Mouse (Mus musculus) liver, embryonic 16.5 days (tissue): Measurements from ENCODE around the gene Epc2. TPM values are rescaled to one million over a fixed set of nuclear protein-coding genes. Genes with fewer than 3 reads are reported as not detected.

Source experiments
- ATAC-seq: fragments of 200-750 bp; cut with Nextera tagmentation; 2 replicates; pipeline ENCODE4 v1.8.0; 2017; ENCODE audit warnings: low read depth, mild to moderate bottlenecking, moderate number of reproducible peaks, moderate library complexity
- H3K27ac ChIP-seq: fragments of 300-500 bp; sonication (generic); 2 replicates; pipeline ENCODE4 v1.5.1; 2014; ENCODE audit warnings: mild to moderate bottlenecking, low read length
- H3K27me3 ChIP-seq: fragments of 300-500 bp; sonication (generic); 2 replicates; pipeline ENCODE4 v1.6.1; 2014; ENCODE audit warnings: low read depth, low read length, mixed read lengths; ENCODE audit not compliant: control insufficient read depth, insufficient read depth
- H3K36me3 ChIP-seq: fragments of 300-500 bp; sonication (generic); 2 replicates; pipeline ENCODE4 v1.6.1; 2014; ENCODE audit warnings: mild to moderate bottlenecking; ENCODE audit not compliant: control insufficient read depth, insufficient read depth
- H3K4me1 ChIP-seq: fragments of 300-500 bp; sonication (generic); 2 replicates; pipeline ENCODE4 v1.6.1; 2014; ENCODE audit warnings: low read depth, low read length, mixed read lengths; ENCODE audit not compliant: control insufficient read depth
- H3K4me2 ChIP-seq: fragments of 300-500 bp; sonication (generic); 2 replicates; pipeline ENCODE4 v1.6.1; 2014; ENCODE audit warnings: low read depth, low read length, mixed read lengths
- H3K4me3 ChIP-seq: fragments of 300-500 bp; sonication (generic); 2 replicates; pipeline ENCODE4 v1.5.1; 2014; ENCODE audit warnings: low read depth, mild to moderate bottlenecking, low read length
- H3K9ac ChIP-seq: fragments of 300-500 bp; sonication (generic); 2 replicates; pipeline ENCODE4 v1.6.1; 2014; ENCODE audit warnings: low read depth, low read length
- H3K9me3 ChIP-seq: fragments of 300-500 bp; sonication (generic); replicated peaks from 2 replicates; pipeline ENCODE4 v1.6.1; 2016; ENCODE audit warnings: low read length; ENCODE audit not compliant: control insufficient read depth
- WGBS: fragments of 180-500 bp; shearing (Covaris S2); extraction: QIAGEN DNeasy Blood & Tissue Kit; methylation state at CpG from one replicate; pipeline ENCODE4 v1.1.7; 2014; ENCODE audit not compliant: insufficient replicate concordance; 5-methylcytosine and 5-hydroxymethylcytosine counted together
- polyA plus RNA-seq: library from polyadenylated mRNA; unstranded; fragments of >200 nt; fragmentation: Nextera tagmentation; extraction: Ambion mirVana; gene quantifications from 2 replicates; pipeline ENCODE4 v1.2.1, GENCODE M21; 2015

The Epc2 gene
- polyA plus RNA-seq, 1 experiment from 2014 or later, result 1.8 TPM

GRCm38 (mm10) chr2:49457797-49458196 is 6.5 kb downstream of the Epc2 start:
- WGBS, result 64% methylated on average over 2 of the region's 2 CpGs
- no peak overlapping the region for H3K9ac ChIP-seq
- no peaks in the 10 kb centered on the region for H3K27me3 ChIP-seq
- no peak overlapping the region for H3K4me3 ChIP-seq
- H3K9me3 ChIP-seq, result no peaks in the 10 kb centered on the region
- H3K27ac ChIP-seq, result no peak overlapping the region
- peaks cover 5% of the 10 kb centered on the region for H3K4me1 ChIP-seq
- H3K4me2 ChIP-seq, result no peak overlapping the region
- no peaks in the 10 kb centered on the region for H3K36me3 ChIP-seq
- ATAC-seq, result no peak

- no peaks in the 10 kb centered on the region for H3K9me3 ChIP-seq
- no peak overlapping the region for H3K4me2 ChIP-seq
- 44% methylated on average over 3 of the region's 3 CpGs for WGBS
- peaks cover 2% of the 10 kb centered on the region for H3K4me1 ChIP-seq
- no peak overlapping the region for H3K9ac ChIP-seq
- no peak overlapping the region for H3K4me3 ChIP-seq
- H3K27me3 ChIP-seq, result no peaks in the 10 kb centered on the region
- ATAC-seq, result no peak
- H3K27ac ChIP-seq, result no peak overlapping the region
- no peaks in the 10 kb centered on the region for H3K36me3 ChIP-seq
These were observed 14.5 kb downstream of the Epc2 start for GRCm38 (mm10) chr2:49465672-49466222.

DNA sequence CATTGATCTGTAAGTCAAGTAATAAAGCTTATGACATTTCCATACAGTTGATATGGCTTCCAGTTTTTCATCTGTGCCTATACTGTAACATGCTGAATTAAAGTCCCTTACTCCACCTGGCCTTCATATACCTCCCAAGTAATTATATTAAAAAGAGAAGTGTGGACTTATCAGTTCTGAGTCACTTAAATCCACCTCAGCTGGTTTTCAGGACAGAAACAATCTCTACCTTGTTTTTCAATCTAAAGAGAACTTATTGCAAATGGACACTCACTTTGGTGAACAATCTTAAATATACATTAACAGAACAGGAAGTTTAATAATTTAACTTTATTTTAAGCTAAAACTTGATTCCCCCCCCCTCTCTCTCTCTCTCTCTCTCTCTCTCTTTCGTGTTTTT is 15.8 kb downstream of the Epc2 start:
- H3K27me3 ChIP-seq, result no peaks in the 10 kb centered on the region
- no peak overlapping the region for H3K9ac ChIP-seq
- ATAC-seq, result no peak
- peaks cover 2% of the 10 kb centered on the region for H3K4me1 ChIP-seq
- no peak overlapping the region for H3K4me2 ChIP-seq
- 78% methylated on average over 1 of the region's 1 CpGs for WGBS
- no peak overlapping the region for H3K4me3 ChIP-seq
- H3K27ac ChIP-seq, result no peak overlapping the region
- no peaks in the 10 kb centered on the region for H3K9me3 ChIP-seq
- H3K36me3 ChIP-seq, result no peaks in the 10 kb centered on the region

GRCm38 (mm10) chr2:49471188-49471587 is 19.9 kb downstream of the Epc2 start:
- peaks cover 2% of the 10 kb centered on the region for H3K4me1 ChIP-seq
- H3K9ac ChIP-seq, result no peak overlapping the region
- no peak overlapping the region for H3K4me3 ChIP-seq
- ATAC-seq, result no peak
- H3K27me3 ChIP-seq, result no peaks in the 10 kb centered on the region
- H3K36me3 ChIP-seq, result no peaks in the 10 kb centered on the region
- H3K4me2 ChIP-seq, result no peak overlapping the region
- no peaks in the 10 kb centered on the region for H3K9me3 ChIP-seq
- H3K27ac ChIP-seq, result no peak overlapping the region
- 80% methylated on average over 3 of the region's 3 CpGs for WGBS

DNA sequence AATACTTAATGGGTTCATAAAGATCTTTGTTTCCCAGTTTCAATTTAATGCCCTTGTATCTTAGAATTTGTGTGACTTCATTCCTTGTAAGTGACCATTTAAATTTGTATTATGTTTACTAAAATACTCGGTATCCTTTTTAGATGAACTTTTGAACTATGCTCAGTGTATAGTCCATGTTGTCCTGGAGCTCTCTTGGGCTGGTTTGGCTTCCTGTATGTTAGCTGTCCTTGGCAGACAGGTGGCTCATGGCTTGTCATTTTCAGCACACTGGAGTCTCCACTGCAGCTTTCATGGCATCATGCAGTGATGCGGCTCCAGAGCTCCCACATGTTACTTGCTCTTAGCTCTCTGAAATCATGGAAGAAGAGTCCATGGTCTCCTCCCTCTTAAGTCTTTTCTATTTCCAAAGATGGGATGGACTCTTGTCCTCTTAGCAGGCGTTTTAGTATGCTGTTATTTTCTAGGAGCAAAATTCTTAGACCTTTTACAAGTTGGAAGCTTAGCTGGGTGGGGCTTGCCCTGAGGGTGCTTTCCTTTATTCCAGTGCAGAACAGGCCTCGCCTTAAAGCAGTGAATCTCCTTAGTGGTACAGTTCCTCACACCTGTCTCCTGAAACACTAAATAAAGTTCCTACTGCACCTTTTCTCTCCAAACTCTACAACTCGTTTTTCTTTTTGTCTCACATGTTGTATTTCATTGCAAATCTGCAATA is 20.5 kb downstream of the Epc2 start:
- no peaks in the 10 kb centered on the region for H3K36me3 ChIP-seq
- peaks cover 2% of the 10 kb centered on the region for H3K4me1 ChIP-seq
- ATAC-seq, result no peak
- WGBS, result 54% methylated on average over 5 of the region's 5 CpGs
- H3K27me3 ChIP-seq, result no peaks in the 10 kb centered on the region
- H3K9me3 ChIP-seq, result no peaks in the 10 kb centered on the region
- H3K4me3 ChIP-seq, result no peak overlapping the region
- no peak overlapping the region for H3K27ac ChIP-seq
- H3K4me2 ChIP-seq, result no peak overlapping the region
- H3K9ac ChIP-seq, result no peak overlapping the region

- no peaks in the 10 kb centered on the region for H3K27me3 ChIP-seq
- H3K4me2 ChIP-seq, result no peak overlapping the region
- H3K9me3 ChIP-seq, result no peaks in the 10 kb centered on the region
- no peak overlapping the region for H3K9ac ChIP-seq
- no peaks in the 10 kb centered on the region for H3K36me3 ChIP-seq
- 68% methylated on average over 6 of the region's 6 CpGs for WGBS
- H3K4me3 ChIP-seq, result no peak overlapping the region
- no peak overlapping the region for H3K27ac ChIP-seq
- H3K4me1 ChIP-seq, result peaks cover 2% of the 10 kb centered on the region
- ATAC-seq, result no peak
These were observed 21.2 kb downstream of the Epc2 start for GRCm38 (mm10) chr2:49472443-49472842.

- H3K9ac ChIP-seq, result no peak overlapping the region
These were observed 30.9 kb downstream of the Epc2 start for GRCm38 (mm10) chr2:49482146-49482545.

DNA sequence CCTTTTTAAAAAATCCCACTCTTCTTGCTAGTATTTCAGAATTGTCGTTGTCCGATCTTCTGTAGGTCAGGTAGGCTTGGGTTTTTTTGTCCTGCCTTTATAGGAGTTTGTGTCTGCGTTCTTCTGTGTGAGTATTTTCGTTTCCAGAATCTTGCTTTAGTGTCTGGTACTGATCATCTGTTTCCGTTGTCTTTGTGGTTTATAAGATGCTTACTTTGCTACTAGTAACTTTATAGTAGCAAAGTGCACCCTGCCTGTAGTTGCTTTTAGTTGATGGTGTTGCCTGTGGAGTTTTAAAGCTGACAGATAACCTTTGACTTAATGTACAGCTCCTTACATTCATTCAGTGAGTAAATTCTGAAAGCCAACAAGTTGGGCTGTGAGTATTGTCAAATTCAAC is 32.1 kb downstream of the Epc2 start:
- H3K27ac ChIP-seq, result no peak overlapping the region
- no peaks in the 10 kb centered on the region for H3K4me1 ChIP-seq
- H3K27me3 ChIP-seq, result no peaks in the 10 kb centered on the region
- H3K36me3 ChIP-seq, result no peaks in the 10 kb centered on the region
- H3K4me2 ChIP-seq, result no peak overlapping the region
- WGBS, result 76% methylated on average over 5 of the region's 5 CpGs
- H3K9ac ChIP-seq, result no peak overlapping the region
- no peaks in the 10 kb centered on the region for H3K9me3 ChIP-seq
- ATAC-seq, result no peak
- no peak overlapping the region for H3K4me3 ChIP-seq

More at GRCm38 (mm10) chr2:49482146-49482545, 30.9 kb downstream of the Epc2 start:
- Histone ChIP-seq H3K36me3 (no peaks in the 10 kb centered on the region), H3K27ac (no peak overlapping the region), H3K27me3 (no peaks in the 10 kb centered on the region), H3K4me1 (no peaks in the 10 kb centered on the region), H3K4me3 (no peak overlapping the region), H3K4me2 (no peak overlapping the region), H3K9me3 (no peaks in the 10 kb centered on the region)
- ATAC-seq, result no peak

DNA sequence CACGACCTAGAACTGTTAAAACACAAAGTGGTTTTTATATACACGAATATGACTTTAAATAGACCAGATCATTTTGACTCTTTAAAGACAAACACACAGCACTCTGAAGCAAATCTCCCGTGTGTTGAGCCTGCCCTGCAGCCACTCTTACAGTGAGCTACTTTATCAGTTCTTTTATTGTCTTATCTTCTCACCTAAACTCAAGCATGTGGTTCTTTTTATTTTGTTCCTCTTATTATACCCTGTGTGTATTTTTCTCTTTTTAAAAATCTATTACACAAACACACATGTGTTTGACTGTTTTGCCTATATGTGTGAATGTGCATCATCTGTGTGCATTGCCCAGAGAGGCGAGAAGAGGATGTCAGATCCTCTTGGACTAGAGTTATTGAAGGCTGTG is 50.1 kb downstream of the Epc2 start:
- 47% methylated on average over 4 of the region's 4 CpGs for WGBS
- Histone ChIP-seq H3K4me3 (no peak overlapping the region), H3K9ac (no peak overlapping the region), H3K27ac (no peak overlapping the region), H3K4me1 (no peaks in the 10 kb centered on the region), H3K4me2 (no peak overlapping the region), H3K9me3 (no peaks in the 10 kb centered on the region), H3K27me3 (no peaks in the 10 kb centered on the region), H3K36me3 (no peaks in the 10 kb centered on the region)
- no peak for ATAC-seq
